Mouse (Mus musculus) hindbrain, embryonic 16.5 days (tissue): ENCODE results near the gene Slain1. TPM values are rescaled to one million over a fixed set of nuclear protein-coding genes. Genes with fewer than 3 reads are reported as not detected.

Experiments
- ATAC-seq: fragments of 200-750 bp; cut with Nextera tagmentation; 2 replicates; pipeline ENCODE4 v1.8.0; 2017; ENCODE audit warnings: moderate TSS enrichment, moderate library complexity
- H3K27ac ChIP-seq: fragments of 300-500 bp; sonication (generic); 2 replicates; pipeline ENCODE4 v1.5.1; 2014; ENCODE audit warnings: low read depth, mild to moderate bottlenecking, control low read depth, low read length, moderate library complexity
- H3K27me3 ChIP-seq: fragments of 300-500 bp; sonication (generic); replicated peaks from 2 replicates; pipeline ENCODE4 v1.6.1; 2014; ENCODE audit warnings: low read length; ENCODE audit not compliant: control insufficient read depth, insufficient read depth
- H3K36me3 ChIP-seq: fragments of 300-500 bp; sonication (generic); 2 replicates; pipeline ENCODE4 v1.6.1; 2014; ENCODE audit warnings: mild to moderate bottlenecking, low read length, moderate library complexity, mixed read lengths; ENCODE audit not compliant: control insufficient read depth, insufficient read depth
- H3K4me1 ChIP-seq: fragments of 300-500 bp; sonication (generic); 2 replicates; pipeline ENCODE4 v1.6.1; 2014; ENCODE audit warnings: low read depth, low read length; ENCODE audit not compliant: control insufficient read depth, insufficient read depth
- H3K4me2 ChIP-seq: fragments of 300-500 bp; sonication (generic); 2 replicates; pipeline ENCODE4 v1.6.1; 2014; ENCODE audit warnings: mild to moderate bottlenecking, low read length, control low read depth, moderate library complexity
- H3K4me3 ChIP-seq: fragments of 300-500 bp; sonication (generic); 2 replicates; pipeline ENCODE4 v1.5.1; 2014; ENCODE audit warnings: mild to moderate bottlenecking, low read length, control low read depth, moderate library complexity
- H3K9ac ChIP-seq: fragments of 300-500 bp; sonication (generic); 2 replicates; pipeline ENCODE4 v1.6.1; 2014; ENCODE audit warnings: low read depth, mild to moderate bottlenecking, control low read depth, low read length, moderate library complexity
- H3K9me3 ChIP-seq: fragments of 300-500 bp; sonication (generic); 2 replicates; pipeline ENCODE4 v1.6.1; 2014; ENCODE audit warnings: mild to moderate bottlenecking, low read length, moderate library complexity; ENCODE audit not compliant: control insufficient read depth
- WGBS: fragments of 180-500 bp; shearing (Covaris S2); extraction: QIAGEN DNeasy Blood & Tissue Kit; methylation state at CpG from one replicate; pipeline ENCODE4 v1.1.7; 2014; 5-methylcytosine and 5-hydroxymethylcytosine counted together
- polyA plus RNA-seq: library from polyadenylated mRNA; unstranded; fragments of >200 nt; fragmentation: Nextera tagmentation; extraction: Ambion mirVana; gene quantifications from 2 replicates; pipeline ENCODE4 v1.2.1, GENCODE M21; 2015

Gene Slain1
- polyA plus RNA-seq = 5.3 and 8.8 TPM in 2 replicates

GRCm38 (mm10) chr14:103649896-103650334 is at the start of gene Slain1:
Gene Slain1 (plus strand): TSS chr14:103650228.
- no peaks in the 10 kb centered on the region for H3K9me3 ChIP-seq
- peak within 1 kb of the TSS; percentile 90 for H3K4me3 ChIP-seq
- peaks cover 29% of the 10 kb centered on the region for H3K4me1 ChIP-seq
- H3K27me3 ChIP-seq = no peaks in the 10 kb centered on the region
- peak within 1 kb of the TSS; percentile 97 for H3K27ac ChIP-seq
- no peaks in the 10 kb centered on the region for H3K36me3 ChIP-seq
- peak within 1 kb of the TSS; percentile 68 for H3K4me2 ChIP-seq
- ATAC-seq = peak; percentile 97
- WGBS = 1% methylated on average over 32 of the region's 32 CpGs
- H3K9ac ChIP-seq = peak within 1 kb of the TSS; percentile 99

GRCm38 (mm10) chr14:103608063-103608462 is 42.0 kb upstream of the Slain1 start:
- no peak overlapping the region for H3K27ac ChIP-seq
- no peak overlapping the region for H3K9ac ChIP-seq
- 85% methylated on average over 8 of the region's 8 CpGs for WGBS
- ATAC-seq = no peak
- H3K4me1 ChIP-seq = no peaks in the 10 kb centered on the region
- H3K4me3 ChIP-seq = no peak overlapping the region
- H3K36me3 ChIP-seq = no peaks in the 10 kb centered on the region
- no peak overlapping the region for H3K4me2 ChIP-seq
- no peaks in the 10 kb centered on the region for H3K9me3 ChIP-seq
- H3K27me3 ChIP-seq = no peaks in the 10 kb centered on the region

GRCm38 (mm10) chr14:103613573-103614271 is 36.3 kb upstream of the Slain1 start:
- Histone ChIP-seq H3K4me1 (no peaks in the 10 kb centered on the region), H3K36me3 (no peaks in the 10 kb centered on the region), H3K4me3 (no peak overlapping the region), H3K4me2 (no peak overlapping the region), H3K27me3 (no peaks in the 10 kb centered on the region), H3K27ac (no peak overlapping the region), H3K9ac (no peak overlapping the region), H3K9me3 (no peaks in the 10 kb centered on the region)
- no peak; the same call in 1 of the 2 replicates for ATAC-seq
- WGBS = 51% methylated on average over 6 of the region's 6 CpGs

GRCm38 (mm10) chr14:103614272-103614587 is 35.8 kb upstream of the Slain1 start:
- no peaks in the 10 kb centered on the region for H3K36me3 ChIP-seq
- H3K9me3 ChIP-seq = no peaks in the 10 kb centered on the region
- no peak overlapping the region for H3K27ac ChIP-seq
- no peak for ATAC-seq
- no peak overlapping the region for H3K4me2 ChIP-seq
- WGBS = 76% methylated on average over 4 of the region's 4 CpGs
- H3K4me1 ChIP-seq = no peaks in the 10 kb centered on the region
- H3K4me3 ChIP-seq = no peak overlapping the region
- H3K27me3 ChIP-seq = no peaks in the 10 kb centered on the region
- no peak overlapping the region for H3K9ac ChIP-seq

- no peaks in the 10 kb centered on the region for H3K27me3 ChIP-seq
- H3K36me3 ChIP-seq = no peaks in the 10 kb centered on the region
- no peak overlapping the region for H3K4me2 ChIP-seq
- no peak for ATAC-seq
- H3K4me3 ChIP-seq = no peak overlapping the region
- H3K9ac ChIP-seq = no peak overlapping the region
- 94% methylated on average over 4 of the region's 4 CpGs for WGBS
- H3K9me3 ChIP-seq = no peaks in the 10 kb centered on the region
- no peak overlapping the region for H3K27ac ChIP-seq
- H3K4me1 ChIP-seq = no peaks in the 10 kb centered on the region
These were observed 30.3 kb upstream of the Slain1 start for GRCm38 (mm10) chr14:103619756-103620155.

GRCm38 (mm10) chr14:103621207-103621606 is 28.8 kb upstream of the Slain1 start:
- H3K27me3 ChIP-seq = no peaks in the 10 kb centered on the region
- H3K4me2 ChIP-seq = no peak overlapping the region
- 96% methylated on average over 2 of the region's 2 CpGs for WGBS
- no peaks in the 10 kb centered on the region for H3K36me3 ChIP-seq
- no peak for ATAC-seq
- H3K9me3 ChIP-seq = no peaks in the 10 kb centered on the region
- no peaks in the 10 kb centered on the region for H3K4me1 ChIP-seq
- no peak overlapping the region for H3K4me3 ChIP-seq
- no peak overlapping the region for H3K9ac ChIP-seq
- no peak overlapping the region for H3K27ac ChIP-seq

GRCm38 (mm10) chr14:103626100-103626499 is 23.9 kb upstream of the Slain1 start:
- no peaks in the 10 kb centered on the region for H3K27me3 ChIP-seq

GRCm38 (mm10) chr14:103629639-103630364 is 20.2 kb upstream of the Slain1 start:
- H3K4me2 ChIP-seq = no peak overlapping the region
- H3K27me3 ChIP-seq = no peaks in the 10 kb centered on the region
- 89% methylated on average over 7 of the region's 7 CpGs for WGBS
- no peak overlapping the region for H3K4me3 ChIP-seq
- H3K27ac ChIP-seq = no peak overlapping the region
- no peaks in the 10 kb centered on the region for H3K9me3 ChIP-seq
- H3K9ac ChIP-seq = no peak overlapping the region
- H3K4me1 ChIP-seq = no peaks in the 10 kb centered on the region
- no peak for ATAC-seq
- no peaks in the 10 kb centered on the region for H3K36me3 ChIP-seq

More at GRCm38 (mm10) chr14:103626100-103626499, 23.9 kb upstream of the Slain1 start:
- no peak overlapping the region for H3K9ac ChIP-seq
- H3K9me3 ChIP-seq = no peaks in the 10 kb centered on the region
- H3K27ac ChIP-seq = no peak overlapping the region
- no peak overlapping the region for H3K4me3 ChIP-seq
- H3K4me2 ChIP-seq = no peak overlapping the region
- H3K36me3 ChIP-seq = no peaks in the 10 kb centered on the region
- H3K4me1 ChIP-seq = no peaks in the 10 kb centered on the region
- WGBS = 92% methylated on average over 6 of the region's 6 CpGs
- no peak for ATAC-seq

GRCm38 (mm10) chr14:103630545-103630944 is 19.5 kb upstream of the Slain1 start:
- no peaks in the 10 kb centered on the region for H3K27me3 ChIP-seq
- H3K36me3 ChIP-seq = no peaks in the 10 kb centered on the region
- no peak overlapping the region for H3K4me2 ChIP-seq
- no peak overlapping the region for H3K4me3 ChIP-seq
- H3K9me3 ChIP-seq = no peaks in the 10 kb centered on the region
- WGBS = 77% methylated on average over 8 of the region's 8 CpGs
- H3K4me1 ChIP-seq = no peaks in the 10 kb centered on the region
- no peak overlapping the region for H3K9ac ChIP-seq
- H3K27ac ChIP-seq = no peak overlapping the region
- no peak for ATAC-seq
